In genomic region chr10:41518508-41518980, GRCm38 (mm10) we compare ENCODE assay signal across 8 mouse cellular contexts. TPM values are rescaled to one million over a fixed set of nuclear protein-coding genes. Genes with fewer than 3 reads are reported as not detected.
DNase-seq lines count a peak whose midpoint lies in the region; ATAC-seq lines count a peak whose summit lies in the region.

No protein-coding gene starts in this region.

- H3K36me3 ChIP-seq in forebrain, embryonic 15.5 days, result no peaks in the 10 kb centered on the region
- no peaks in the 10 kb centered on the region for H3K36me3 ChIP-seq in hindbrain, embryonic 13.5 days

- peak overlapping the region; percentile 97 for H3K27ac ChIP-seq in forebrain, embryonic 15.5 days (replicated peaks)
- peak overlapping the region; percentile 98 for H3K27ac ChIP-seq in hindbrain, embryonic 13.5 days

- no peaks in the 10 kb centered on the region for H3K9me3 ChIP-seq in forebrain, embryonic 15.5 days
- no peaks in the 10 kb centered on the region for H3K9me3 ChIP-seq in hindbrain, embryonic 13.5 days

- peak; percentile 67 for ATAC-seq in cerebellum, adult (ENCODE audit: insufficient number of reproducible peaks, low FRiP score, low TSS enrichment)
- peak; percentile 70 for ATAC-seq in forebrain, embryonic 15.5 days (replicated peaks)
- ATAC-seq in hindbrain, embryonic 13.5 days (ENCODE audit: low FRiP score), result peak; percentile 63

- under 1% methylated on average over 23 of the region's 23 CpGs for WGBS in forebrain, embryonic 15.5 days
- WGBS in hindbrain, embryonic 13.5 days, result under 1% methylated on average over 23 of the region's 23 CpGs

- H3K9ac ChIP-seq in forebrain, embryonic 15.5 days (replicated peaks), result peak overlapping the region; percentile 76
- H3K9ac ChIP-seq in hindbrain, embryonic 13.5 days, result peak overlapping the region; percentile 89

- peak overlapping the region; percentile 97 for H3K4me3 ChIP-seq in forebrain, embryonic 15.5 days
- peak overlapping the region; percentile 94 for H3K4me3 ChIP-seq in hindbrain, embryonic 13.5 days

- peak; percentile 91 for DNase-seq in Muller cell, postnatal 12 days (ENCODE audit: inconsistent ontology term)
- DNase-seq in layer of hippocampus, postnatal 10 days (ENCODE audit: low spot score in 2 of 2), result peak; percentile 66 to 73
- peak; percentile 86 for DNase-seq in lung, postnatal 10 days
- DNase-seq in ovary, postnatal 36 days (ENCODE audit: low spot score), result peak; percentile 70
- DNase-seq in thymus, postnatal 4 days, result peak; percentile 87

- peak overlapping the region; percentile 56 for H3K4me2 ChIP-seq in forebrain, embryonic 15.5 days (replicated peaks)
- H3K4me2 ChIP-seq in hindbrain, embryonic 13.5 days, result peak overlapping the region; percentile 86

- peaks cover 33% of the 10 kb centered on the region for H3K4me1 ChIP-seq in forebrain, embryonic 15.5 days
- H3K4me1 ChIP-seq in hindbrain, embryonic 13.5 days (replicated peaks), result peaks cover 28% of the 10 kb centered on the region

- no peaks in the 10 kb centered on the region for H3K27me3 ChIP-seq in forebrain, embryonic 15.5 days
- H3K27me3 ChIP-seq in hindbrain, embryonic 13.5 days, result no peaks in the 10 kb centered on the region

RNA-seq across cellular contexts. Expression of gene Cd164, which starts 0.7 kb away (rescaled TPM):
- polyA plus RNA-seq in forebrain, embryonic 15.5 days (2015; fragmentation: Nextera tagmentation; extraction: Ambion mirVana), result 64.6 and 69.0 TPM in 2 replicates
- 55.9 and 62.1 TPM in 2 replicates for polyA plus RNA-seq in hindbrain, embryonic 13.5 days (2015; fragmentation: Nextera tagmentation; extraction: Ambion mirVana)
- 10 to 100 TPM; 46.7 to 50.9 TPM for total RNA-seq in layer of hippocampus, postnatal 10 days (2021)

RNA-seq across cellular contexts. Expression of gene Ppil6, which starts 28.3 kb away (rescaled TPM):
- polyA plus RNA-seq in forebrain, embryonic 15.5 days (2015; fragmentation: Nextera tagmentation; extraction: Ambion mirVana), result 1.5 and 3.3 TPM in 2 replicates
- 2.7 and 4.6 TPM in 2 replicates for polyA plus RNA-seq in hindbrain, embryonic 13.5 days (2015; fragmentation: Nextera tagmentation; extraction: Ambion mirVana)
- total RNA-seq in layer of hippocampus, postnatal 10 days (2021), result 1 to 10 TPM; 6.9 to 7.8 TPM

RNA-seq across cellular contexts. Expression of gene Smpd2, which starts 28.4 kb away (rescaled TPM):
- 36.6 and 38.2 TPM in 2 replicates for polyA plus RNA-seq in forebrain, embryonic 15.5 days (2015; fragmentation: Nextera tagmentation; extraction: Ambion mirVana)
- polyA plus RNA-seq in hindbrain, embryonic 13.5 days (2015; fragmentation: Nextera tagmentation; extraction: Ambion mirVana), result 31.6 and 39.4 TPM in 2 replicates
- 10 to 100 TPM; 21.2 to 26.2 TPM for total RNA-seq in layer of hippocampus, postnatal 10 days (2021)

RNA-seq across cellular contexts. Expression of gene Mical1, which starts 42.4 kb away (rescaled TPM):
- polyA plus RNA-seq in forebrain, embryonic 15.5 days (2015; fragmentation: Nextera tagmentation; extraction: Ambion mirVana), result 39.9 and 42.0 TPM in 2 replicates
- polyA plus RNA-seq in hindbrain, embryonic 13.5 days (2015; fragmentation: Nextera tagmentation; extraction: Ambion mirVana), result 27.9 and 29.6 TPM in 2 replicates
- 10 to 100 TPM; 41.9 to 42.5 TPM for total RNA-seq in layer of hippocampus, postnatal 10 days (2021)

Comparison
In these comparisons a context has a peak if more than half of its experiments do, and no peak if none do; other contexts are left out.
1. Peak in every context shown above with its lines: DNase-seq, ATAC-seq, H3K4me3 ChIP-seq and H3K27ac ChIP-seq.